Mouse (Mus musculus) forebrain, embryonic 11.5 days (tissue): ENCODE data around the gene Hydin. TPM values are rescaled to one million over a fixed set of nuclear protein-coding genes. Genes with fewer than 3 reads are reported as not detected.
"Not testable (repeated sequence)": the region's sequence is repeated elsewhere in the genome, so short reads cannot be mapped to it uniquely, and the experiment has no call there.

ENCODE experiments used
- ATAC-seq: fragments of 200-750 bp; cut with Nextera tagmentation; replicated peaks from 2 replicates; pipeline ENCODE4 v1.8.0; 2017; ENCODE audit warnings: moderate TSS enrichment; ENCODE audit not compliant: low FRiP score
- DNase-seq: peaks from one replicate; pipeline ENCODE4 v3.0.0-alpha.2; 2017; ENCODE audit warnings: low spot score
- H3K27ac ChIP-seq: fragments of 300-500 bp; sonication (generic); 2 replicates; pipeline ENCODE4 v1.5.1; 2014; ENCODE audit warnings: low read depth, low read length
- H3K27me3 ChIP-seq: fragments of 300-500 bp; sonication (generic); 2 replicates; pipeline ENCODE4 v1.6.1; 2014; ENCODE audit warnings: mild to moderate bottlenecking, low read length, mixed read lengths; ENCODE audit not compliant: control insufficient read depth, insufficient read depth
- H3K36me3 ChIP-seq: fragments of 300-500 bp; sonication (generic); 2 replicates; pipeline ENCODE4 v1.6.1; 2014; ENCODE audit warnings: mild to moderate bottlenecking, low read length, moderate library complexity, mixed read lengths; ENCODE audit not compliant: control insufficient read depth, insufficient read depth
- H3K4me1 ChIP-seq: fragments of 300-500 bp; sonication (generic); replicated peaks from 2 replicates; pipeline ENCODE4 v1.6.1; 2014; ENCODE audit warnings: low read length, mixed read lengths; ENCODE audit not compliant: control insufficient read depth, insufficient read depth
- H3K4me2 ChIP-seq: fragments of 300-500 bp; sonication (generic); 2 replicates; pipeline ENCODE4 v1.6.1; 2014; ENCODE audit warnings: low read depth, mild to moderate bottlenecking, low read length, moderate library complexity, mixed read lengths; ENCODE audit not compliant: severe bottlenecking
- H3K4me3 ChIP-seq: fragments of 300-500 bp; sonication (generic); 2 replicates; pipeline ENCODE4 v1.5.1; 2014; ENCODE audit warnings: low read depth, low read length
- H3K9ac ChIP-seq: fragments of 300-500 bp; sonication (generic); 2 replicates; pipeline ENCODE4 v1.6.1; 2014; ENCODE audit warnings: low read length
- H3K9me3 ChIP-seq: fragments of 300-500 bp; sonication (generic); 2 replicates; pipeline ENCODE4 v1.6.1; 2016; ENCODE audit warnings: low read length, mixed read lengths; ENCODE audit not compliant: control insufficient read depth
- WGBS: fragments of 180-500 bp; shearing (Covaris S2); extraction: QIAGEN DNeasy Blood & Tissue Kit; methylation state at CpG from one replicate; pipeline ENCODE4 v1.1.7; 2014; 5-methylcytosine and 5-hydroxymethylcytosine counted together
- polyA plus RNA-seq: library from polyadenylated mRNA; unstranded; fragments of >200 nt; fragmentation: Nextera tagmentation; extraction: Ambion mirVana; gene quantifications from 2 replicates; pipeline ENCODE4 v1.2.1, GENCODE M21; 2014

Gene Hydin
- polyA plus RNA-seq, 1 experiment from 2014 or later: 0.15 TPM

DNA sequence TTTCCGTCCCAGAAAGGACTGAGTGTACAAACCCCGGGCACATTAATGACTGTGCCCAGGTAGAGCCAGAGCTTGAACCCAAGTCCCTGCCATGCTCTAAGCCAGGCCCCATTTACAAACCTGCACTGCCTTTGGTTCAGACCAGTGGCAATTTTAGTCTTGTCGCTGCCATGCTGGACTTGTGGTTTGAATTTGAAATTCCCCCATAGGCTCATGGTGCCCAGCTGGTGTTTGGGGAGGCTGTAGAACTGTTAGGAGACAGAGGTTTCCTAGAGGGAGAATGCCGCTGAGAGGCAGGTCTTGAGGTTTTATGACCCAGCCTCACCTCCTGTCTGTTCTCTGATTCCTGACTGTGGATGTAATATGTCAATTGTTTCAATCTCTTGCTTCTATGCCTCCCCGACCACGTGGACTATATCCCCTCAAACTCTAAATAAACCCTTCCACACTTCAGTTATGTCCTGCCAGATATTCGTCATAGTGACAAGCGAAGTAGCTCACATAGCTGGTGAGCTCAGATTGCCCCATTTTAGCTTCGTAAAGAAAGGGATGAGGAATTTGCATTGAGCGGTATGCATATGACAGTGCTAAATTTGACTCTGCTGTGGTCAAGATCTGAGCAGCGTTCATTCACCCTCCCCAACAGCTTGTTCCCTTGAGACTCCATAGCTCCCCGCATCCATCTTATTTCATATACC is 79.1 kb downstream of the Hydin start:
- no peak overlapping the region for H3K27ac ChIP-seq
- H3K9ac ChIP-seq: no peak overlapping the region
- H3K9me3 ChIP-seq: no peaks in the 10 kb centered on the region
- H3K4me1 ChIP-seq: no peaks in the 10 kb centered on the region
- no peaks in the 10 kb centered on the region for H3K36me3 ChIP-seq
- WGBS: 89% methylated on average over 12 of the region's 12 CpGs
- DNase-seq (no peak), ATAC-seq (no peak)
- H3K27me3 ChIP-seq: no peaks in the 10 kb centered on the region
- H3K4me3 ChIP-seq: no peak overlapping the region
- H3K4me2 ChIP-seq: no peak overlapping the region

DNA sequence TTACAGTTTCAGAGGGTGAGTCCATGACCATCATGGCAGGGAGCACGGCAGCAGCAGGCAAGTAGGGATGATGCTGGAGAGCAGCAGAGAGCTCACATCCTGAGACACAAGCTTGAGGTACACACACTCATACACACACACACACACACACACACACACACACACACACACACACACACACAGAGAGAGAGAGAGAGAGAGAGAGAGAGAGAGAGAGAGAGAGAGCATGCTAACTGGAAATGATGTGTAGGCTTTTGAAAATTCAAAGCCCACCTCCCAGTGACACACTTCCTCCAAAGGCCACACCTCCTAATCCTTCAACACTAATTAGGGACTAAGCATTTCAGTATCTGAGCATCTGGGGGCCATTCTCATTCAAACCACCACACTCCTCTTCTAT is 80.1 kb downstream of the Hydin start:
- DNase-seq: no peak
- Histone ChIP-seq H3K27ac (no peak overlapping the region), H3K4me3 (no peak overlapping the region), H3K9ac (no peak overlapping the region), H3K36me3 (no peaks in the 10 kb centered on the region), H3K4me1 (no peaks in the 10 kb centered on the region), H3K27me3 (no peaks in the 10 kb centered on the region), H3K4me2 (no peak overlapping the region), H3K9me3 (no peaks in the 10 kb centered on the region)
- no peak for ATAC-seq
- WGBS: 81% methylated on average over 1 of the region's 1 CpGs

DNA sequence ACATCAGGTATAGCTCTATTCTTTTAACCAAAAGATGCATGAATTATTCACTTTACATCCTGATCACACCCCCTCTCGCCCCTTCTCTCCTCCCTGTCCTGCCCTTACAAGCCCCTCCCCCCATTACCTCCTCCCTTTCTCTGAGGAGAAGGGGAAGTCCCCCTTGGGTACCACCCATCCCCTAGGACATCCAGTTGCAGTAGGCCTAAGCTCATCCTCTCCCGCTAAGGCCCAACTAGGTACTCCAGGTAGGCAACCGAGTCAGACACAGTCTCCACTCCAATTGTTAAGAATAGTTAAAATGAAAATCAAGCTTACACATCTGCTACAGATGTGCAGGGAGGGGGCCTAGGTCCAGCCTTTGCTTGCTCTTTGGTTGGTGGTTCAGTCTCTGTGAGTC is 83.9 kb downstream of the Hydin start:
- DNase-seq (no peak), ATAC-seq (no peak)
- Histone ChIP-seq H3K4me1 (no peaks in the 10 kb centered on the region), H3K27ac (no peak overlapping the region), H3K4me3 (no peak overlapping the region), H3K27me3 (no peaks in the 10 kb centered on the region), H3K9me3 (no peaks in the 10 kb centered on the region), H3K36me3 (no peaks in the 10 kb centered on the region), H3K9ac (no peak overlapping the region), H3K4me2 (no peak overlapping the region)
- WGBS: 84% methylated on average over 3 of the region's 3 CpGs

DNA sequence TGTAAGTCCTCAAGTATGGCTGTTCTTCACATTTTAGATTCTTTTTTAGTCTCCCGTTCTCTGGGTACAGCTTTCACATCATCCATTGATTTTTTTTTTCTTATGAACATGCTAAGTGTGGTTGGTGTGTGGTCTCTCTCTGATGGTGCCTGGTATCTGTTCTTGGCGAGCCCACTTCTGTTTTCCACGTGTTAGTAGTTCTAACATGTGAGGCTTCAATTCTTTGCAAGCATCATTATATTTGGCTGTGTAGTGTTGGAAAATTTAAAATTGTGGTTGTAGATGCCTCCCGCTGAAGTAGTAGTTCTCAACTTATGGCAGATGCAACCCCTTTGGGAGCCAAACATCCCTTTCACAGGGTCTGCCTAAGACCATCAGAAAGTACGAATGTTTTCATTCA is 85.1 kb downstream of the Hydin start:
- H3K4me2 ChIP-seq: no peak overlapping the region
- WGBS: 89% methylated on average over 5 of the region's 5 CpGs
- H3K27me3 ChIP-seq: no peaks in the 10 kb centered on the region
- no peaks in the 10 kb centered on the region for H3K36me3 ChIP-seq
- no peak overlapping the region for H3K4me3 ChIP-seq
- H3K9me3 ChIP-seq: no peaks in the 10 kb centered on the region
- H3K27ac ChIP-seq: no peak overlapping the region
- H3K4me1 ChIP-seq: no peaks in the 10 kb centered on the region
- ATAC-seq (no peak), DNase-seq (no peak)
- no peak overlapping the region for H3K9ac ChIP-seq

GRCm38 (mm10) chr8:110362975-110363374 is 96.2 kb downstream of the Hydin start:
- Histone ChIP-seq H3K4me1 (no peaks in the 10 kb centered on the region), H3K4me3 (no peak overlapping the region), H3K9me3 (no peaks in the 10 kb centered on the region), H3K27me3 (no peaks in the 10 kb centered on the region), H3K27ac (no peak overlapping the region), H3K4me2 (no peak overlapping the region), H3K36me3 (no peaks in the 10 kb centered on the region), H3K9ac (no peak overlapping the region)
- ATAC-seq: no peak
- DNase-seq: no peak
- WGBS: 89% methylated on average over 4 of the region's 4 CpGs

- ATAC-seq: no peak
- 87% methylated on average over 13 of the region's 13 CpGs for WGBS
Observed at GRCm38 (mm10) chr8:110372836-110373235, 106.1 kb downstream of the Hydin start.

GRCm38 (mm10) chr8:110373695-110374094 is 106.9 kb downstream of the Hydin start:
- WGBS: 85% methylated on average over 4 of the region's 4 CpGs
- no peak for ATAC-seq

More at GRCm38 (mm10) chr8:110372836-110373235, 106.1 kb downstream of the Hydin start:
- DNase-seq: no peak
- no peak overlapping the region for H3K4me2 ChIP-seq
- H3K4me1 ChIP-seq: no peaks in the 10 kb centered on the region
- H3K4me3 ChIP-seq: no peak overlapping the region
- no peaks in the 10 kb centered on the region for H3K9me3 ChIP-seq
- H3K27me3 ChIP-seq: no peaks in the 10 kb centered on the region
- no peak overlapping the region for H3K9ac ChIP-seq
- no peaks in the 10 kb centered on the region for H3K36me3 ChIP-seq
- no peak overlapping the region for H3K27ac ChIP-seq

DNA sequence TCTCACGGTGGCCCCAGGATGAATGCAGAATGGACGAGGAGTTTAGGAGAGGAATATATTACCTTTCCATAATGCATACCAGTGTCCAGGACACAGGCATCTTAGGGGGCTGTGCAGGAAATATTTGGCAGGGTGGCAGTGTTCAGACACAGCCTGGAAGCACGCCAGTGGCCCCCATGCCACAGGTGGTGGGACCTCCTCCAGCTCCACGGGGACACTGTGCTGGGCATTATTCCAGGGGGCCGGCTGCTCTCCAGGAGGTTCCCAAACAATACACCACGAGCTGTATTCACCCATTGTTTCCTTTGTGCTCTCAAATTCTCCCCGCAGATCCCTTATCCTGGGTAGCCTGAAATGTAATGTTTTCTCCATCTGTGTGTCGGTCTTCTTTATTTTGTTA is 116.0 kb downstream of the Hydin start:
- Histone ChIP-seq H3K27me3 (no peaks in the 10 kb centered on the region), H3K9ac (no peak overlapping the region), H3K36me3 (no peaks in the 10 kb centered on the region), H3K9me3 (no peaks in the 10 kb centered on the region), H3K4me2 (no peak overlapping the region), H3K27ac (no peak overlapping the region), H3K4me3 (no peak overlapping the region), H3K4me1 (peaks cover 2% of the 10 kb centered on the region; the same call in 1 of the 2 replicates)
- DNase-seq: no peak
- WGBS: 27% methylated on average over 8 of the region's 8 CpGs
- no peak for ATAC-seq

More at GRCm38 (mm10) chr8:110373695-110374094, 106.9 kb downstream of the Hydin start:
- no peak overlapping the region for H3K9ac ChIP-seq
- no peaks in the 10 kb centered on the region for H3K4me1 ChIP-seq
- no peaks in the 10 kb centered on the region for H3K36me3 ChIP-seq
- no peak for DNase-seq
- H3K27ac ChIP-seq: no peak overlapping the region
- H3K9me3 ChIP-seq: no peaks in the 10 kb centered on the region
- H3K4me2 ChIP-seq: no peak overlapping the region
- no peak overlapping the region for H3K4me3 ChIP-seq
- H3K27me3 ChIP-seq: no peaks in the 10 kb centered on the region

DNA sequence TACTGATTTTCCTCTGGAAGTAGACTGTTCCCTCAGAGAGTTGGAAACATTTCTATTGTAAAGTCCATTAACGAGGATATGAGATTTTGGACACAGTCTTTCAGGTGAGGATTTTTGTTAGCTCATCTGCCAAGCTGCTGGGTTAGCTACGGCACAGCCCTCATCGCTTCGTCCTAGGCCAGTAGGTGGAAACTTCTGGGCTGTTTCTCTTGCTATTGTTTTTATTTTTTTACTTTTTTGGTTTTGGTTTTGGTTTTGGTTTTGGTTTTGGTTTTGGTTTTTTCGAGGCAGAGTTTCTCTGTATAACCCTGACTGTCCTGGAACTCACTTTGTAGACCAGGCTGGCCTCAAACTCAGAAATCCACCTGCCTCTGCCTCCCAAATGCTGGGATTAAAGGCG is 117.9 kb downstream of the Hydin start:
- H3K27me3 ChIP-seq, H3K4me3 ChIP-seq, H3K9me3 ChIP-seq, H3K4me1 ChIP-seq, H3K27ac ChIP-seq, ATAC-seq, H3K36me3 ChIP-seq, DNase-seq, H3K9ac ChIP-seq, H3K4me2 ChIP-seq: not testable (repeated sequence)
- WGBS: 94% methylated on average over 6 of the region's 6 CpGs
